Mouse (Mus musculus): ENCODE results near the gene Igsf8.

GRCm38 (mm10) chr1:172349916-172350812, 88.7 kb downstream of the Igsf8 start:
- no peak for TF ChIP-seq CTCF (IDR thresholded peaks at IDR 0.05; ENCODE audit: low read depth)
- no peak for TF ChIP-seq EP300 (IDR thresholded peaks at IDR 0.05; ENCODE audit: low read depth)
